Mouse (Mus musculus): ENCODE data around the gene Olfr1076.
"Not testable (repeated sequence)": the region's sequence is repeated elsewhere in the genome, so short reads cannot be mapped to it uniquely, and the experiment has no call there.

Olfr1076 gene

DNA sequence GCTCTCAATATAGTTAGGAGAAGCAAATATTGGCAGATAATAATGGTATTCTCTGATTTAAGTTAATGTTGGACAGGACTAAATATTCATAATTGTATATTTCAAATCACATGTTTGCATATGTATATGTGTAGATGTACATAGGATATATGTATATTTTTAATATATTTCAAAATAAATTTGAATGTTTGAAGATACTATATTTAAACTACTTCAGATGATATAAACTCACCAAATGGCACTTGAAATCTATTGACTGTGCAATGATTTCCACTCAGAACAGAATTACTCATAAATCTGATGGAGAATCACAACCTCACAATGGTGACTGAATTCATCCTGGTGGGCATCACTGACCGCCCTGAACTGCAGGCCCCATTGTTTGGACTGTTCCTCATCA is at the start of gene Olfr1076:
Gene Olfr1076, plus strand, starts transcription at position 301 of the 400 bp plus-strand sequence.
- no peak for DNase-seq (ENCODE audit: low read depth, low spot score)

DNA sequence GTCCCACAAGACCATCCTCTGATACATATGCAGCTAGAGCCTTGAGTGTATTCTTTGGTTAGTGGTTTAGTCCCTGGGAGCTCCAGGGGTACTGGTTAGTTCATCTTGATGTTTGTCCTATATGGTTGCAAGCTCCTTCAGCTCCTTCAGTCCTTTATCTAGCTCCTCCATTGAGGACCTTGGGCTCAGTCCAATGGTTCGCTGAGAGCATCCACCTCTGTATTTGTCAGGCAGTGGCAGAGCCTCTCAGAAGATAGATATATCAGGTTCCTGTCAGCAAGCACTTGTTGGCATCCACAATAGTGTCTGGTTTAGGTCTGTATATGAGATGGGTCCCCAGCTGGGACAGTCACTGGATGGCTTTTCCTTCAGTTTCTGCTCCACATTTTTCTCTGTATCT is 47.8 kb upstream of the Olfr1076 start:
- no peak for DNase-seq (ENCODE audit: low read depth, low spot score)

DNA sequence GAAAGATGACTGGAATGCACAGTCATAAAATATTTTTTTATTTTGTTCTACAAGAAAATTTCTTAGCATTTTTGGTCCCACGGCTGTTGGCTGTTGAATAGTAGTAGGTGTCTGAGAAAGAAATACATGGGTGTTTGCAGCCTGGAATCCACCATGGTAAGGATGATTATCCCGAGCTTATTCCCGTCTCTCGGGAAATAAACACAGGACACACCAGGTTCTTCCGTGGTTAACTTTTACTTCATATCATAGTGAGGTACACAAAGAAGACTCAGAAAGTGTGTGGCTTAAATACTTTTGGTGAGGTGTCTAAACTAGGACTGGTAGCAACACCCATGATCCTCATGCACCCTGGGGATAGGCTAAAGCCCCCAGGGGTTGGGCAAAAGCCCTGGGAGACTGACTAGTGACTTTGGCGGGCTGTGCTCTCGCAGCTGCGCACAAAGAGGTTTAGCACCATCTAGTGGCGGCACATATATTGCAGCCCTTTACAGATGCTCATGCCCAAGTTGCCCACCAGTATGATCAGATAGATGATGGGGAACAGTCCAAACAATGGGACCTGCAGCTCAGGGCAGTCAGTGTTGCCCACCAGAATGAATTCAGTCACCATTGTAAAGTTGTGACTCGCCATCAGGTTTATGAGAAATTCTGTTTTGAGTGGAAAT is 43.7 kb upstream of the Olfr1076 start:
- DNase-seq (ENCODE audit: low read depth, low spot score): no peak

DNA sequence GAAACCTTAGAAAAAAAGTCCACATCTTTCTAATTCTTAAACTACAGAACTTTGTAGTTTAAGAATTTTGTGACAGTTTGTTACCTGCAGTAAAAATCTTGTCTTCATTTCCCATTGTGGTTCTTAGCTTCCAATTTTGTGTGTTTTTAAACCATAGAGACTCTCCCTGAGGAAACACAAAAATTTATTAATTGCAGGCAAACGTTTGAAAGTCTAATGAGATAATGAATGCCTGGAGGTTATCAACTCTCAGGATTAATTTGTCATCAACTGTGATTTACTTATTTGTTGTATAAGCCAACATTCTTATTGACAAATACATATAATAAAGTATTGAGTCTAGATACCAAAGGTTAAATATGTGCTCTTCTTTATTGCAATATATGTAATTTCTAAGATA is 21.0 kb upstream of the Olfr1076 start, which contains the start of gene Olfr228:
Gene Olfr228, minus strand, starts transcription at position 101 of the 400 bp plus-strand sequence.
- no peak for DNase-seq (ENCODE audit: low read depth, low spot score)

DNA sequence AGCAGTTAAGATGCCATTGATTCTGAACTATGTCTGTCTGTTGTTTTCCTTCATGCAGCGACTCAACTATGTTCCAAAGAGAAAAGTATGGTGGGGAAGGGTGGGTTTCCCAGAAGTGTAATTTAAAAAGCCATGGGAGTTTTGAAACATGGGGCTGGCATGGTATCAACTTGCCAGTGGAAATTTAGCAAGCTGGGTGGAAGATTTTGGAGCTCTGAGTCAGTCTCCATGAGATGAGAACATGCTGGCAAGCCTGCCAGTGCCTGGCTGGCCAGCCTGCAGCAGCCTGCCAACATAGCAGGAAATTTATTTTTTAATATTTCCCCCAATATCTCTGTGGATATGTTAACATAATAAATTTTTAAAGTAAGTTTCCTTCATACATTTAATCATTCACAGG is 22.7 kb downstream of the Olfr1076 start:
- DNase-seq (ENCODE audit: low read depth, low spot score): no peak

DNA sequence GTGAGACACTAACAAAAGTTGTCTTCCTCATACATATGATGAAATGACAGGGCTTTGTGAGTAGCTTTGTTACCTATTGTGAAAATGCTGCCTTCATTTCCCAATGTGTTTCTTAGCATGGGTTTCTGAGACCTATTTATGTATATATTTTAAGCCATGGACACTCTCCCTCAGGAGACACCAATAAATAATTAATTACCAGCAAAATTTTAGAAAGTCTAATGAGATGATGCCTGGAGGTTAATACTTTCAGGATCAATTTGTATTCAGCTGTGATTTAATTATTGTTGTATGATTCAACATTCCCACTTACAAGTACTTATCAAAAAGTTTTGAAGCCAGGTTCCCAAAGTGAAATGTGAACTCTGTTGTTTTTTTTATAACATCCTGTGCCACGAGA is 34.1 kb downstream of the Olfr1076 start, which contains the start of gene Olfr1079:
Gene Olfr1079, minus strand, starts transcription at position 101 of the 400 bp plus-strand sequence.
- DNase-seq (ENCODE audit: low read depth, low spot score): no peak

DNA sequence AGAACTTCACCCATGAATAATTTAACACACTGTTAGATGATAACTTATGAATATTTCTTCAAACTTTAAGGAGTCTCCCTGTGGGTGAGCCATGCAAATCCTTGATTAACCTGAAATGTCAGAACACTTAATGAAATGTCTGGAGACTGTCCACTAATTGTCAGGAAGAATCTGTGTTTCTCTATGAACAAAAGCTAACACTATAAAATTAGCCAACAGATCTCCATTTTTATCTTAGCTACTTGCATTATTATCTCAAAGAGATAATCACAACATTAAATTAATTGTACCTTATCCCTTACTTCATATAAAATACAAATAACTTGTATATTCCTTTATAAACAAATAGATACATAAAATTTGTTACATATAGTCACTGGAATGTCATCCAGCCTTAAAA is 49.9 kb downstream of the Olfr1076 start, which contains the start of gene Olfr1080:
Gene Olfr1080, minus strand, starts transcription at position 101 of the 400 bp plus-strand sequence.
- not testable (repeated sequence) for DNase-seq (ENCODE audit: low read depth, low spot score)

Measured in 3T3-L1 (cell line).